Mouse (Mus musculus): ENCODE data around the gene Atl1. TPM values are rescaled to one million over a fixed set of nuclear protein-coding genes. Genes with fewer than 3 reads are reported as not detected.

Atl1 gene
- total RNA-seq (2023), result 2.9 to 4.8 TPM (median 3.6 TPM) in 4 replicates

DNA sequence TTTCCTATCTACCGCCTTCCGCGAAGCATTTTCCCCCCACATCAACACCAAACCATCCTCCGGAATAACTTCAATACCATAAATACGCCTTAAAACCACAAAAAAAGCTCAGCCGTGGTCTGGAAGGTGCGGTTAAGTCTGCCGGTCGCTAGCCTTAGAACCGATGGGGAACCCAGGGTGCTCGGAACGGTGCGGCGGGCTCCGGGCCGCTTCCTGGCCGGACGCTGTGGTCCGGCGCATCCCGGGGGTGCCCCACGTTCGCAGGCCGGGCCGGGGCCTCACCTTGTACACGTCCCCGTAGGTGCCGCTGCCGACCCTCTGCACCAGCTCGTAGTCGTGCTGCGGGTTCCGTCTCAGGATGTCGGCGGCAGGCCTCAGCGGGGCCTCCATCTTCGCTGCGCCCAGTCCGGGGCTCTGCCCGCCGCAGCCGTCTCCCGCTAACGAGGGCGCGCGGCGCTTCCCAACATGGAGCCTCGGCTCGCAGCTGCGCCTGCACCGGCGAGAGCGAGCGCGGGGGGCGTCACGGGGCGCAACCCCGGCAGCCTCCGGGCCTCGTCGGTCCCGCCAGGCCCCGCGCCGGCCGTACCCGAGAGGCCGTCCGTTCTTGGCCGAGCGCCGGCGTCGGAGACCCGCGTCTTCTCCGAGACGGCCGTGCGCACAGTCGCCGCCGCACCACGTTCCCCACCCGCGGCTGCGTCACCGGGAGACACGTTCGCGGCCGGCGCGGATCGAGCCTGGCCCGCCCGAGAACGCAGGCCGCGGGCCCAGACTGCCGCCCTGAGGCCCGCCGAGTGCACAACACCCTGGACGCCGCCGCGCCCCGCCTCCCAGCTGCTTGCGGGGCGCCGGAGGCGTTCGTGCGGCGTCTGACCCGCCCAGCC, at the start of gene Atl1, which contains the start of gene Map4k5:
Atl1 (plus strand) TSS at position 244 of the 881 bp plus-strand sequence.
Map4k5 (minus strand) TSS at position 830 of the 881 bp plus-strand sequence.

DNA sequence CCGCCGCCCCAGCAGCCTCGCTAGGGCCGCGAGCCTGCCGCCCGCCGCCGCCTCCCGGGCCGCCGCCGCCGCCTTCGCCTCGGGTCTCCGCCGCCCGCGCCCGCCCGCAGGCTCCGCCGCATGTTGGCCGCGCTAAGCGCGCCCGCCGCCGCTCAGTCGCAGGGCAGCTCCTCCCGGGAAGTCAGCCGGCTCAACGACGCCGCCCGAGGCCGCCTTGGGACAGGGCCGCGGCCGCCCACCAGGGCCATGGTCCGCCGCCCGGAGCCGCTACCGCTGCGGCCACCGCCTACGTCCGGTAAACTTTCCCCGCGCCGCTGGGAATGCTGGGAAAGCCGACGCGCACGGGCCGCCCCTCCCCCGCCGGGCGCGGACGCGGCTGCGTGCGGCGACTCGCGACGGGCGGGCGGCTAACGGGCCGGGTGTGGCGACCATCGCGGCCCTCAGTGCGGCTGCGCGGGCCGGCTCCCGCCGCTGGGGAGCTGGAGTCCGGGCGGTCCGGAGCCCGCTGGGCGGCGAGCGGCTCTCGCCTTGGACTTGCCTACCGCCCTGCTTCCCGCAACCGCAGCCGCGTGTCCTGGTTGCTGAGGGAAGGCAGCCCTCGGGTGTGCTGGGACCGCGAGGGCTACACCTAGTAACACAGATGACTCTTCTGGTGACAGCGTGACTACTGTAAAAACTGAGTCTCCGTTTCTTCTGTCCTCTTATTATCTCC, 94.5 kb downstream of the Atl1 start, which contains the start of gene Sav1:
Sav1 (minus strand) TSS at position 217 of the 712 bp plus-strand sequence.

Other genes with a start within 250 kb of the Atl1 start
- 31.3 to 37.5 TPM (median 32.5 TPM) in 4 replicates for gene Sos2, start 210.8 kb upstream of the Atl1 start, total RNA-seq (2023)
- gene L2hgdh, start 167.7 kb upstream of the Atl1 start, total RNA-seq (2023), result 7.3 to 10.5 TPM (median 9.0 TPM) in 4 replicates
- gene Atp5s, start 167.7 kb upstream of the Atl1 start, total RNA-seq (2023), result 7.3 to 10.8 TPM (median 9.8 TPM) in 4 replicates
- gene Cdkl1, start 101.3 kb upstream of the Atl1 start, total RNA-seq (2023), result 12.5 to 16.9 TPM (median 15.6 TPM) in 4 replicates
- 58.2 to 65.4 TPM (median 61.9 TPM) in 4 replicates for gene Map4k5, start 586 bp downstream of the Atl1 start, total RNA-seq (2023)
- gene Sav1, start 94.4 kb downstream of the Atl1 start, total RNA-seq (2023), result 41.3 to 52.9 TPM (median 48.7 TPM) in 4 replicates
- 78.0 to 89.3 TPM (median 86.3 TPM) in 4 replicates for gene Nin, start 221.1 kb downstream of the Atl1 start, total RNA-seq (2023)